ENCODE assay signal across 17 mouse cellular contexts in genomic region chr4:153368620-153369159, GRCm38 (mm10).
DNase-seq lines count a peak whose midpoint lies in the region; ATAC-seq lines count a peak whose summit lies in the region.
"Had no signal": no experiment of that assay in that cellular context is flagged by ENCODE, and none has a peak within 500 bp of the region (broad histone marks: within the 10 kb centered on the region; RNA-seq: fewer than 3 reads in every experiment).

No protein-coding gene starts in this region.

- H3K9me3 ChIP-seq in forebrain, embryonic 13.5 days (replicated peaks) = no peaks in the 10 kb centered on the region
- H3K9me3 ChIP-seq in forebrain, embryonic 11.5 days (ENCODE audit: control insufficient read depth, low read length) = no peaks in the 10 kb centered on the region
- no peaks in the 10 kb centered on the region for H3K9me3 ChIP-seq in neural tube, embryonic 13.5 days
- no peaks in the 10 kb centered on the region for H3K9me3 ChIP-seq in limb, embryonic 11.5 days (ENCODE audit: control insufficient read depth, low read length)
- H3K9me3 ChIP-seq: heart, embryonic 10.5 days; neural tube, embryonic 12.5 days had no signal

- H3K4me3 ChIP-seq in forebrain, embryonic 13.5 days = no peak overlapping the region
- no peak overlapping the region for H3K4me3 ChIP-seq in forebrain, embryonic 11.5 days (ENCODE audit: low read depth, low read length)
- H3K4me3 ChIP-seq in neural tube, embryonic 13.5 days = no peak overlapping the region
- H3K4me3 ChIP-seq in limb, embryonic 11.5 days (ENCODE audit: low read depth, low read length) = no peak overlapping the region
- H3K4me3 ChIP-seq: heart, embryonic 10.5 days; neural tube, embryonic 12.5 days had no signal

- no peak overlapping the region for H3K4me2 ChIP-seq in forebrain, embryonic 13.5 days
- no peak overlapping the region for H3K4me2 ChIP-seq in forebrain, embryonic 11.5 days (ENCODE audit: low read depth, low read length, severe bottlenecking)
- no peak overlapping the region for H3K4me2 ChIP-seq in neural tube, embryonic 13.5 days
- no peak overlapping the region; the same call in 1 of the 2 replicates for H3K4me2 ChIP-seq in limb, embryonic 11.5 days (ENCODE audit: low read depth, severe bottlenecking)
- H3K4me2 ChIP-seq: neural tube, embryonic 12.5 days had no signal

- H3K27ac ChIP-seq in forebrain, embryonic 13.5 days = no peak overlapping the region
- no peak overlapping the region for H3K27ac ChIP-seq in forebrain, embryonic 11.5 days (ENCODE audit: low read depth, low read length)
- H3K27ac ChIP-seq in neural tube, embryonic 13.5 days (replicated peaks) = peak overlapping the region; percentile 64
- no peak overlapping the region for H3K27ac ChIP-seq in limb, embryonic 11.5 days (replicated peaks; ENCODE audit: low read depth, low read length)
- H3K27ac ChIP-seq: heart, embryonic 10.5 days; liver, embryonic 14.5 days; neural tube, embryonic 12.5 days had no signal

- no peak for DNase-seq in forebrain, embryonic 11.5 days (ENCODE audit: low spot score)
- DNase-seq in neural tube, embryonic 10.5 days (ENCODE audit: extremely low spot score, low spot score) = no peak
- DNase-seq in limb, embryonic 11.5 days (ENCODE audit: low spot score) = peak; percentile 47
- DNase-seq in kidney, postnatal 14 days = no peak
- no peak for DNase-seq in cerebellum, adult 18-20 months
- no peak for DNase-seq in cerebellum, postnatal 10 days
- DNase-seq: cerebellum, postnatal 25 days; gastrocnemius, postnatal 25 days; heart, postnatal 10 days; kidney, adult 2 months; kidney, postnatal 36 days; right cerebral cortex, postnatal 25 days had no signal

- H3K27me3 ChIP-seq in forebrain, embryonic 13.5 days = no peaks in the 10 kb centered on the region
- no peaks in the 10 kb centered on the region for H3K27me3 ChIP-seq in forebrain, embryonic 11.5 days (ENCODE audit: control insufficient read depth, insufficient read depth, low read length)
- no peaks in the 10 kb centered on the region for H3K27me3 ChIP-seq in neural tube, embryonic 13.5 days
- H3K27me3 ChIP-seq in limb, embryonic 11.5 days (ENCODE audit: control insufficient read depth, insufficient read depth, low read length) = no peaks in the 10 kb centered on the region
- H3K27me3 ChIP-seq: neural tube, embryonic 12.5 days had no signal

- peak; percentile 21; the same call in 1 of the 2 replicates for ATAC-seq in forebrain, embryonic 13.5 days
- ATAC-seq in forebrain, embryonic 11.5 days (replicated peaks; ENCODE audit: low FRiP score) = no peak
- ATAC-seq in neural tube, embryonic 13.5 days (ENCODE audit: low read depth) = no peak
- ATAC-seq in limb, embryonic 11.5 days (ENCODE audit: insufficient number of reproducible peaks, low FRiP score, low TSS enrichment, low read depth) = peak; percentile 44; the same call in 1 of the 2 replicates

- H3K36me3 ChIP-seq in forebrain, embryonic 13.5 days (ENCODE audit: poor library complexity, severe bottlenecking) = no peaks in the 10 kb centered on the region
- no peaks in the 10 kb centered on the region for H3K36me3 ChIP-seq in forebrain, embryonic 11.5 days (ENCODE audit: control insufficient read depth, insufficient read depth, low read length)
- peaks cover 9% of the 10 kb centered on the region; the same call in 1 of the 2 replicates for H3K36me3 ChIP-seq in neural tube, embryonic 13.5 days
- no peaks in the 10 kb centered on the region for H3K36me3 ChIP-seq in limb, embryonic 11.5 days (ENCODE audit: control insufficient read depth, insufficient read depth, low read length)
- H3K36me3 ChIP-seq: heart, embryonic 10.5 days; neural tube, embryonic 12.5 days had no signal

- H3K9ac ChIP-seq in forebrain, embryonic 13.5 days = no peak overlapping the region
- no peak overlapping the region for H3K9ac ChIP-seq in forebrain, embryonic 11.5 days (ENCODE audit: low read length)
- no peak overlapping the region for H3K9ac ChIP-seq in neural tube, embryonic 13.5 days
- H3K9ac ChIP-seq in limb, embryonic 11.5 days (ENCODE audit: low read length) = no peak overlapping the region
- H3K9ac ChIP-seq: liver, embryonic 14.5 days; neural tube, embryonic 12.5 days had no signal

- WGBS in forebrain, embryonic 13.5 days = 67% methylated on average over 10 of the region's 10 CpGs
- whole genome bisulfite sequencing in forebrain, embryonic 11.5 days = 76% methylated on average over 10 of the region's 10 CpGs
- 65% methylated on average over 10 of the region's 10 CpGs for WGBS in neural tube, embryonic 13.5 days
- WGBS in limb, embryonic 11.5 days = 16% methylated on average over 10 of the region's 10 CpGs

- no peaks in the 10 kb centered on the region for H3K4me1 ChIP-seq in forebrain, embryonic 13.5 days
- H3K4me1 ChIP-seq in forebrain, embryonic 11.5 days (replicated peaks; ENCODE audit: control insufficient read depth, insufficient read depth, low read length) = no peaks in the 10 kb centered on the region
- H3K4me1 ChIP-seq in neural tube, embryonic 13.5 days (replicated peaks) = peaks cover 4% of the 10 kb centered on the region; the same call in 1 of the 2 replicates
- peaks cover 6% of the 10 kb centered on the region for H3K4me1 ChIP-seq in limb, embryonic 11.5 days (ENCODE audit: control insufficient read depth, insufficient read depth, low read length)
- H3K4me1 ChIP-seq: heart, embryonic 10.5 days; neural tube, embryonic 12.5 days had no signal

Comparison
In these comparisons a context has a peak if more than half of its experiments do, and no peak if none do; other contexts are left out.
1. ATAC-seq: peak in forebrain, embryonic 13.5 days (single experiment) and limb, embryonic 11.5 days (single experiment); none in forebrain, embryonic 11.5 days (single experiment) and neural tube, embryonic 13.5 days (single experiment).